Mouse (Mus musculus) kidney, postnatal 36 days (tissue): Measurements from ENCODE around the gene Prdm16.
A peak's percentile ranks its signal among the peaks of the same experiment; 100 is the strongest.

Experiments used
- DNase-seq, 2 experiments: peaks; one replicate each; pipeline ENCODE4 v3.0.0; 2021 to 2022; ENCODE audit warnings: mixed read lengths in 2 of 2

Prdm16 gene

GRCm38 (mm10) chr4:154636721-154637311, at the start of gene Prdm16:
Gene Prdm16 (minus strand): TSS chr4:154636873.
- DNase-seq, result peak; percentile 56 to 71

DNA sequence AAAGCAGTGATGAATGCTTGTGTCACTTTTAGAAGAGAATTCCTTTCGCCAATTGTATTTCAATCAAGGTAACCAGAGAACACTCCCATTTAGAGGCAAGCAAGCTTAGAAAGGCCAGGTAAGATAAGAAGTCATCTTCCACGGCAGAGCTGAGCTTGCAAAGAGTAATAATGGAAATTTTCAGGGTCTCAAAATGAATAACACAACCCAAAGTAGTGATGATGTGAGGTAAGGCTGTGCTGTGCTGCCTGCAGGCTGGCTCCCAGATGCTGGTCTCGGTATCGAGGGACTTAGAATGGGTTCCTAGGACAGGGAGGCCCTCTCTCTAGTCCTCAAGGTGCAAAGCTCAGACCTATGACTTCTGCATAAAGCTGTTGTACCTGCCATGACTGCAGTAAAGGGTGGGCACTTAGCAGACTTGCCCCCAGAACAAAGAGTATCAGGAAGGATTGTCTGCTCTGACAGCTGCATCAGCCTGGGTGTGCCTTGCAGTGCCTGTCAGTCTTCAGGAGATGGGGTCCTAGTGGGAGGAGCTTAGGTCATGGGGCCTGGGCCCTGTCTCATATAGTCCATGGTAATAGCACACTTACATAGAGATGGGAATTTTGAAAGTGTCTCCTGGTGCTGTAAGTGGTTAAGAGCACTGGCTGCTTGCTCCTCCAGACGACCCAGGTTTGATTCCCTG, 46.5 kb upstream of the Prdm16 start:
- DNase-seq, result no peak

DNA sequence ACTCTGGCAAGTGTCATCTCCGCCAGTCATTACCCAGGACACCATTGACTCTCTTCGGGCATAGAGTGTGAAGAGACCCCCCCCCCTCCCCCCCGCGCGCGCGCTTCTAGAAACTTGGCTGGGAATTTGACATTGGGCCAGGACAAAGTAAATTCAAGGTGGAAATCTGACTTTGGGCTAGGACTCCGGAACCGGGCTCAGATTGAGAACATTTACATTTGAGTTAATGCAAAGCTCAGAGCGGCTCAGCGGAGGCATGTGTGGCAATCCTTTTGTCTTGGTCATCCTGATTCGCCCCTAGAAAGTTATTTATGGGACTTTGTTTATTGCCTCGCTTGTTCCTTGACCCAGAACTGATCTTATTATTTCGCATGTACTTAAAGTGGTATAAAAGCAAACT, 45.6 kb upstream of the Prdm16 start:
- no peak for DNase-seq

DNA sequence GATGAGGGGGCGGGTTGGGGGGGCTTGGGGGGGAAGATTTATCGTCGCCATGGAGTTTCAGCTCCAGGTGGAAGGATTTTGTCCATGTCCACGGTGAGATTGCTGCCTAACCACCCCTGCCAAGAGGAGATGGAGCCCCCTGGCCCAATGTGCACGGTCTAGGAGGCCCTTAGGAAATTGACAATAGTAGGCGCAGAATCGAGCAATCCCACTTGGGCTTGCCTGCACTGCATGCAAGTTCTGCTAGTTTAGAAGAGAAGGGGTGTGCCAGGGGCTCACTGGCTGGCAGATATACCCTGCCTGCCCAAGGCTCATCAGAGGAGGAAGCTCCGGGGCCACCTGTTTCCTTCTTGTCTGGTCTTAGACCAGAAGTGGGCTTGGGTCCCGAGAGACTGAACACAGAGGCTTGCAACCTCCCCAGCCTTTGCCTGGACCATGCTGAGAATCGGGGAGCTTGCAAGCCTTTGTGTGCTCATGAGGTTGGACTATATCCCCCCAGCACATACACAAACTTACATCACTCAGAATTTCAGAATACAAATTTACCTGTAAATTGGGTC, 38.8 kb upstream of the Prdm16 start:
- DNase-seq, result no peak

GRCm38 (mm10) chr4:154674966-154675365, 38.3 kb upstream of the Prdm16 start:
- DNase-seq, result no peak

DNA sequence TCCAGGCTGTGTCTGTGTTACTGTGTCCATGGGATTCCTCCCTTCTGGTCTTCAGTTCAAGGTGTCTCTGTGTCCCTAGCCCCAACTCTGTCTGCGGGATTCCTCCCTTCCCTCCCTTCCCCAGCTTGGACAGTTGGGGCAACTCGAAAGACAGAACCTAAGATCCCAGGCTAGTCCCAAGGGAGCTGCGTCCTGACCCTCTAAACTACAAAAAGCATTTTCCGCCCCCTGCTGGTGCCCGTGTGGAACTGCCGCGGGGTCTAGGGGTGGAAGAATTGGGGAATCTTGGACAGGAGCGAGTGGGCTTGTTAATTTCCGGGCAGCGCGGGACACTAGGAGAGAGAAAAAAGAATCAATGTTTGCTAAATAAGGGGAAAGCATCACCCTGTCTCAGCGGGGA, 37.9 kb upstream of the Prdm16 start:
- peak; percentile 35 to 78 for DNase-seq

DNA sequence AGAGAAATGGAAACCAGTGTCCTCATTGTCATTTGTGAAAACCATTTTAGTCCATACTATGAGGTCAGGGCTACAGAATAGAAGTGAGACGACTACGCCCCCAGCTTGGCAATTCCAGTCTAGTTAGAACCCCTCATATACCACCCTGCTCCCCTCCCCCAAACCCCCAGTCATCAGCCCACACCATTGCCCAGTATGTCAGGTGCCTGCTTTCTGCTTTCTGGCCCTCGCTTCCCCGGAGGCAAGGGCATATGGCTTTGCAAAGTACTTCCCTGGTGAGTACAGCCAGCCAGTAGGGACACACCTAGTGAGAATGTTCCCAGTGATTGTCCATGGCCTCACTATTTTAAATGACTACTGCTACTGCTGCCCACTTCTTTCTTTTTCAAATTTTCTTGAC, 37.3 kb upstream of the Prdm16 start:
- peak in 1 of 2 experiments; percentile 37 for DNase-seq

DNA sequence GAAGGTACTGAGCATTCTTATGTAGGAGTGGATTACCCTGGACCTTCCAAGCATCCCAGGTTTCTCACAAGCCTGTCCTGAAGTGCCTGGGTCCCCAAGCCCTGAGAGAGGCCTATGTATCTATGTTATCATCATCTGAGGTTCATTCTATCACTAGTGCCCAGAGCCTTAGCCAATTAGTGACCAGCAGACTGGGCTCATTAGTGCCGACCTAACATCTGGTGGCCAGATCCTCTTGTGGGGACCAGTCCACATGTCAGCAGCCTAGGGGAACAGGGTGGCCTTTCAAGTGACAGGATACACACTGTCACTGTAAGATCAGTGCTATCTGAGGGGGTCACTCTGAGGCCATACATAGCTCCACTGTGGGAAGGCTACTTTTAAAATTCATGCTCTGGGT, 35.4 kb upstream of the Prdm16 start:
- DNase-seq, result no peak

GRCm38 (mm10) chr4:154671232-154671912, 34.7 kb upstream of the Prdm16 start:
- peak; percentile 76 to 78 for DNase-seq

GRCm38 (mm10) chr4:154667767-154668166, 31.1 kb upstream of the Prdm16 start, which contains the start of gene Actrt2:
Gene Actrt2 (minus strand): TSS chr4:154667867.
- DNase-seq, result no peak

GRCm38 (mm10) chr4:154662681-154663215, 26.1 kb upstream of the Prdm16 start:
- DNase-seq, result no peak

- no peak for DNase-seq
Observed at GRCm38 (mm10) chr4:154661256-154661655, 24.6 kb upstream of the Prdm16 start.

GRCm38 (mm10) chr4:154660025-154660424, 23.4 kb upstream of the Prdm16 start:
- DNase-seq, result no peak

GRCm38 (mm10) chr4:154655134-154655910, 18.6 kb upstream of the Prdm16 start:
- peak in 1 of 2 experiments; percentile 61 for DNase-seq

DNA sequence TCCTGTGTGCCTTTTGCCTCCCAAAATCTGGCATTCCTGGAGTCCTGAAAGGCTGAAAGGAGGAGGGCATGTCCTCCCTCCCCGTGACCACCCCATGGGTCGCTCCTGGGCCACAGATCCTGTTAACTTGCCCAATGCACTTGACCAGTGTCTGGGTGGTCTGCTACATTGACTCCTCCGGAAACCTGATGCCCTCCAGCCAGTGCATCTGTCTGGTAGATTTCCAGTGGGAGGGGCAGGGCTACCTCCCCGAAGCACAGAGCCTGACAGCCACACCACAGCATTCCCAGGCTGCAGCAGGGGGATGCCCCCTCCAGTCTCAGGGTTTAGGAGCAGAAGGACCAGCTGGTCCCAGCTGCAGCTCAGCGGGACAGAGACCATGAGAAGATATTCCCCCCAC, 15.8 kb upstream of the Prdm16 start:
- DNase-seq, result no peak

DNA sequence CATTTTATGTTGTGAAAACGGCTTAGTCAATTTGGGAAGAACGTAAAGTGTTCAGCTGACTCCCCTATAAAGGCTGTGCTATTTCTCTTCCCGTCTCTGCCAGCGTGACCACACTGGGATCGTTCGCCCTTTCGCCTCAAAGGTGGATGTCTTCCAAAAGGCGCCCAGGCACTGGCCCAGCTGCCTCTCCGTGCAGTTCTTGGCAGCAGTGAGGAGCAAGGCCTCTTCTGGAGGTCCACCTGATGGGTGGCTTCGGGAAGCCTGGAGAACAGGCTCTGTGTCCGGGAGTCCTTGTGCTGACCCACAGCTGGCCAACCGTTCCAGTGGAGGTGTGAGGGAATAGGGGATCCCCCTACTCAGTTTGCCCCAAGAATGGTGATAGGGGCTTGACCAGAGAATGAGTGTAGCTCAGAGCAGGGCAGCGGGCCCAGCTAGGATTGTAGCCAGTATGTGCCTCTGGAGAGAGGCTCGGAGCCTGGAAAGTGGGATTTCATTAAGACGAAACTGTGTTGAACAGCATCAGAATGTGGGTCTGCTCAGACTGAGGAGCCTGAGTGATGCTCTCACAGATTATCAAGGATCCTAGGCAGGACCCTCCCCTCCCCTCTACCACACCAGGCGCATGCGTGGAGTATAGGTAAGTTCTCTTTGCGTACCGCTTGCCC, 12.5 kb upstream of the Prdm16 start:
- DNase-seq, result peak in 1 of 2 experiments; percentile 42

DNA sequence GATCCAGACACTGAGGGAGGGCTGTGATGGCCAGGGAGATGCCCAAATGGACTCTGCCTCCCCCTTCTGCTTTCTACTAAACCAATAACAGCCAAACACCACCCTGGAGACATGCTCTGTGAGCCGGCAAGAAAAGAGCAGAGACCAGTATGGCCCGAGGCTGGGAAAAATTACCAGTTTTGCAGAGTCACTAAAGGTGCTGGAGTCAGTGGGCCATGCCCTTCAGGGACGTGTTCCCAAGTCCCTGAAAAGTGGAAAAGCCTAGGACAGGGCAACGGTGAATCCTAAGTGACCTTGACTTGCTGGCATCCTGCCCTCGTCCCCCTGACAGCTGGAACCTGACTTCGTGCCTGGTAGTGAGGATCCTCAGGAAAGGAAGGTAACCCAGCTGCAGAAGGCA, 5.8 kb upstream of the Prdm16 start:
- DNase-seq, result peak; percentile 49 to 53

GRCm38 (mm10) chr4:154641296-154642110, 4.8 kb upstream of the Prdm16 start:
- peak in 1 of 2 experiments; percentile 20 for DNase-seq

DNA sequence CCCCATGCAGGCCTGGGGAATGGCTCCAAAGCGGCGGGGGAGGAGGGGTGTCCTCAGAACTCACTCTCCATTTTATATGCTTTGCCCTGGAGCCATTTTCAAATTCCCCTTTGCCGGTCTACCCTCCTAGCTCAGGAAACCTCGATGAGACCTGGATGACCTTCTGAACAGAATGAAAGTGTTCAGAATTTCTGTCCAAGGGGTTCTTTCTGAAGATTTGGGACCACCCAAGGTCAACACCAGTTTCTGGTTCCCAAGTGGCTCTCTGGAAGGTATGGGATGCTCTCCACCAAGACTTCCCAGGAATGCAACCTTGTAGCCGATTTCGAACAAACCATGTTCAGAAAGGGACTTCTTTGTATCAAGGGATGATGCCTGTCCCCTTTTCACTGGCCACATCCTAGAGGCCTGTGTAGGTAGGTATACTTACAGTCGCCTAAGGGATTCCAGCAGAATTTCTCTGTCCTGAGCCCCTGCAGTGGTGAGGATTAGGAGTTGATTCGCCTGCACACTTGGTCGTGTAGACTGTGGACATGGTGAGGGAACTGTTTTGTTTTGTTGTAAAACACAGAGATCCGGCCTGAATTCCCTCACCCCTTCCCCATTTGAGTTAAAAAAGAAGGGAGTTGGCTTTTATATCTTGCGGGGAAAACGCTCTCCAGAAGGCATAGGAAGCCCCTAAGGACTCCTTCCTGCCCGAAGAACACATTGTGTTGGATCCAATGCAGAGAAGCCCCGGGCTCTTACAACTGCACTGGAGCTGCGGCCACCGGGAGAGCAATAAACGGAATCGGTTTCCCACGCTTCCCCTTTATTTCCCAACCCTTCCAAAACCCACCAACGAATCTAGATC, 4.0 kb upstream of the Prdm16 start:
- no peak for DNase-seq
